Mouse (Mus musculus): ENCODE measurements around the gene Obox2. TPM values are rescaled to one million over a fixed set of nuclear protein-coding genes. Genes with fewer than 3 reads are reported as not detected.

Gene Obox2
- polyA plus RNA-seq (2012; fragmentation: generic; extraction: Trizol): not detected

GRCm38 (mm10) chr7:15388421-15388998 is at the start of gene Obox2, which contains the start of gene Obox1:
TSS of gene Obox2 (plus strand) at chr7:15388721.
TSS of gene Obox1 (plus strand) at chr7:15388948.

Other genes starting within 250 kb of the Obox2 start
- gene Obox1, start 227 bp downstream of the Obox2 start, polyA plus RNA-seq (2012; fragmentation: generic; extraction: Trizol): not detected